In the genomic region with DNA sequence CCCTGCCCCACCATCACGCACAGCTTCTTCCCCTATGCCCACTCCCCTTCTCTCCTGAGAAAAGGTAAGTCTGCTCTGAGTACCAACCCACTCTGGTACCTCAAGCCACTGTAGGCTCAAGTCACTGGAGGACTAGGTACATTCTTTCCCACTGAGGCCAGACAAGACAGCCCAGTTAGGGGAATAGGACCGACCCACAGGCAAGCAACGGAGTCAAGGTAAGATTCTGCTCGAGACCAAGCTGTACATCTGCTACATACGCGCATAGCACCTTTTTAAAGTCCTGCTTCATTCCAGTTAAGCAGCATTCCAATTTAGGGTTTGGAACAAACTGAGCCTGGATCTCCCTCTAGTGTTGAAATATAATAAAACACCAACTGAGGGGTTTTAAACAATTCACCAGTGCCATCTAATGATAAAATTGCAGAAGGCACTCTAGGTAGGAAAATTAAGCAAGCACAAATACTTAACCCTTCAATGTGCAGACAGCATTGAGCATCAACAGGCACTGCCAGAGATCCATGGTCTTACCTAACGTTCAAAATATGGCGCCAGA, we compare ENCODE assay signal across 9 mouse cellular contexts. TPM values are rescaled to one million over a fixed set of nuclear protein-coding genes. Genes with fewer than 3 reads are reported as not detected.
DNase-seq lines count a peak whose midpoint lies in the region; ATAC-seq lines count a peak whose summit lies in the region.
"Had no signal": no experiment of that assay in that cellular context is flagged by ENCODE, and none has a peak within 500 bp of the region (broad histone marks: within the 10 kb centered on the region; RNA-seq: fewer than 3 reads in every experiment).

No protein-coding gene starts in this region.

- no peaks in the 10 kb centered on the region for H3K4me1 ChIP-seq in forebrain, embryonic 14.5 days (ENCODE audit: control insufficient read depth, insufficient read depth, low read length)
- no peaks in the 10 kb centered on the region for H3K4me1 ChIP-seq in kidney, embryonic 16.5 days (ENCODE audit: insufficient read depth, low read length)
- H3K4me1 ChIP-seq in midbrain, embryonic 12.5 days, result no peaks in the 10 kb centered on the region

- DNase-seq in kidney, adult 9 months, result peak; percentile 57
- no peak for DNase-seq in kidney, postnatal 25 days
- DNase-seq in Muller cell, postnatal 12 days (ENCODE audit: inconsistent ontology term), result peak; percentile 39
- DNase-seq in forebrain, embryonic 14.5 days (ENCODE audit: low spot score), result peak; percentile 85
- no peak for DNase-seq in urinary bladder, postnatal 36 days (ENCODE audit: low spot score in 2 of 2)
- no peak for DNase-seq in testis, postnatal 10 days (ENCODE audit: low spot score)

- H3K9ac ChIP-seq in forebrain, embryonic 14.5 days (ENCODE audit: low read length), result no peak overlapping the region
- H3K9ac ChIP-seq in kidney, embryonic 16.5 days (replicated peaks; ENCODE audit: low read length), result no peak overlapping the region
- no peak overlapping the region for H3K9ac ChIP-seq in midbrain, embryonic 12.5 days (replicated peaks)

- WGBS in forebrain, embryonic 14.5 days, result 26% methylated on average over 8 of the region's 8 CpGs
- WGBS in kidney, embryonic 16.5 days, result 23% methylated on average over 8 of the region's 8 CpGs
- 30% methylated on average over 8 of the region's 8 CpGs for WGBS in midbrain, embryonic 12.5 days

- H3K9me3 ChIP-seq in forebrain, embryonic 14.5 days (replicated peaks; ENCODE audit: control insufficient read depth, low read length), result no peaks in the 10 kb centered on the region
- H3K9me3 ChIP-seq in kidney, embryonic 16.5 days (ENCODE audit: low read length), result no peaks in the 10 kb centered on the region
- no peaks in the 10 kb centered on the region for H3K9me3 ChIP-seq in midbrain, embryonic 12.5 days

- no peak overlapping the region for H3K4me3 ChIP-seq in forebrain, embryonic 14.5 days (ENCODE audit: low read depth, low read length)
- H3K4me3 ChIP-seq in kidney, embryonic 16.5 days (ENCODE audit: low read length), result no peak overlapping the region
- no peak overlapping the region for H3K4me3 ChIP-seq in midbrain, embryonic 12.5 days

- no peaks in the 10 kb centered on the region for H3K36me3 ChIP-seq in forebrain, embryonic 14.5 days (ENCODE audit: control insufficient read depth, insufficient read depth, low read length)
- H3K36me3 ChIP-seq in kidney, embryonic 16.5 days (ENCODE audit: insufficient read depth, low read length), result no peaks in the 10 kb centered on the region
- H3K36me3 ChIP-seq in midbrain, embryonic 12.5 days, result no peaks in the 10 kb centered on the region

- no peak overlapping the region for H3K27ac ChIP-seq in forebrain, embryonic 14.5 days (ENCODE audit: low read depth, low read length)
- no peak overlapping the region for H3K27ac ChIP-seq in kidney, embryonic 16.5 days (ENCODE audit: low read length)
- no peak overlapping the region for H3K27ac ChIP-seq in midbrain, embryonic 12.5 days (replicated peaks)

- no peaks in the 10 kb centered on the region for H3K27me3 ChIP-seq in forebrain, embryonic 14.5 days (replicated peaks; ENCODE audit: control insufficient read depth, insufficient read depth, low read length)
- H3K27me3 ChIP-seq in kidney, embryonic 16.5 days (ENCODE audit: insufficient read depth, low read length), result no peaks in the 10 kb centered on the region
- no peaks in the 10 kb centered on the region for H3K27me3 ChIP-seq in midbrain, embryonic 12.5 days

- H3K4me2 ChIP-seq in forebrain, embryonic 14.5 days (ENCODE audit: low read length), result no peak overlapping the region
- H3K4me2 ChIP-seq in kidney, embryonic 16.5 days (replicated peaks; ENCODE audit: low read depth, low read length), result no peak overlapping the region
- H3K4me2 ChIP-seq in midbrain, embryonic 12.5 days (replicated peaks), result no peak overlapping the region

- peak; percentile 80 for ATAC-seq in forebrain, embryonic 14.5 days
- peak; percentile 78 for ATAC-seq in kidney, embryonic 16.5 days (ENCODE audit: low FRiP score, low TSS enrichment)
- ATAC-seq in midbrain, embryonic 12.5 days (ENCODE audit: low FRiP score, low read depth), result peak; percentile 64

RNA-seq across cellular contexts. Expression of a gene that starts 7.7 kb away (rescaled TPM):
- polyA plus RNA-seq in forebrain, embryonic 14.5 days (2014; fragmentation: Nextera tagmentation; extraction: Ambion mirVana), result not detected in 2 replicates
- polyA plus RNA-seq in kidney, embryonic 16.5 days (2015; fragmentation: Nextera tagmentation; extraction: Ambion mirVana), result not detected in 2 replicates
- not detected in 2 replicates for polyA plus RNA-seq in midbrain, embryonic 12.5 days (2016; fragmentation: Nextera tagmentation; extraction: Ambion mirVana)
- polyA plus RNA-seq: spleen, adult 2 months had no signal

RNA-seq across cellular contexts. Expression of a gene that starts 34.2 kb away (rescaled TPM):
- 6.4 and 7.0 TPM in 2 replicates for polyA plus RNA-seq in forebrain, embryonic 14.5 days (2014; fragmentation: Nextera tagmentation; extraction: Ambion mirVana)
- polyA plus RNA-seq in kidney, embryonic 16.5 days (2015; fragmentation: Nextera tagmentation; extraction: Ambion mirVana), result 28.2 and 33.7 TPM in 2 replicates
- polyA plus RNA-seq in midbrain, embryonic 12.5 days (2016; fragmentation: Nextera tagmentation; extraction: Ambion mirVana), result 5.3 and 8.0 TPM in 2 replicates

Comparison
In these comparisons a context has a peak if more than half of its experiments do, and no peak if none do; other contexts are left out.
1. DNase-seq: peak in kidney, adult 9 months (single experiment), Muller cell, postnatal 12 days (single experiment) and forebrain, embryonic 14.5 days (single experiment); none in kidney, postnatal 25 days (0 of 2), urinary bladder, postnatal 36 days (0 of 2) and testis, postnatal 10 days (single experiment).
2. Peak in every context shown above with its lines, with median percentiles within 50 percentile points of each other: ATAC-seq.